Mouse (Mus musculus) right cerebral cortex, postnatal 36 days (tissue): ENCODE results near the gene Gm5346.
"Not testable (repeated sequence)": the region's sequence is repeated elsewhere in the genome, so short reads cannot be mapped to it uniquely, and the experiment has no call there.

Experiments used
- DNase-seq, 2 experiments: peaks; one replicate each; pipeline ENCODE4 v3.0.0; 2022; ENCODE audit warnings: low spot score in 2 of 2, mixed read lengths in 1 of 2

Gene Gm5346

DNA sequence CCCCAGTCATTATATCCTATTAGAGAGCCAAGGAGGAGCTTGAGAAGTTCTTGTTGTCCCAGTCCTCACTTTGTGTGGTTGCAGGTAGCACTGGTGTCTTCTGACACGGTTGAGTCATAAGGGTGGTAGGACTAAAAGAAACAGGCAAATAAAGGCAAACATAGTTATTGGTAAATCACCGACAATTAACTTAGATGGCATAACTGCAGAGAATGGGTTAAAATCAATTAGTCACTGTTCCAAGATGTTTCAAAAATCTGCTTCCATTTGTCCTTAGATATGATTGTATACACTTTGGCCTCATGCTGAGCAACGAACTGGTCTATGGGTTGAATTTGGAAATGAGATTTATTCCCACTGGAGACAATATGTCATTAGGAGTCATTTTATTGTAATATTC is at the start of gene Gm5346:
Gene Gm5346 (minus strand): TSS at position 101 of the 400 bp plus-strand sequence.
- no peak for DNase-seq

DNA sequence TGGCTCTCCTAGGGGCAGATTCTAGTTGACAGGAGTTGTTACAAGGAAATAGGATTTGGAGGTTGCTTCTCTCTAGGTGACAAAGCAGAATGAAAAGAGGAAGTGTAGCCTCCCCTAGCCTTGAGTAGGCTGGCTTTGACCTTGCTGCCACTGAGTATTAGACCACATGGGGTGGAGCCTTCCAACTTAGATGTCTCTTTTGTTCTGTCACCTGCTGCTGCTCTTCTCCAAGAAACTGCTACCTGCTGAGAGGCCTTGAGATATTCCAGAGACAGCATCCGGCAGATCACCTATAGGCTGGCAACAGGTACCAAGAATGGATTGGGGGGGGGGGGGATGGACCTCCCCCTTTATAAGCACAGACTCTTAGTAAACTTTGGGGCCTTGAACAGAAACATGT is 11.0 kb downstream of the Gm5346 start:
- DNase-seq, result no peak

DNA sequence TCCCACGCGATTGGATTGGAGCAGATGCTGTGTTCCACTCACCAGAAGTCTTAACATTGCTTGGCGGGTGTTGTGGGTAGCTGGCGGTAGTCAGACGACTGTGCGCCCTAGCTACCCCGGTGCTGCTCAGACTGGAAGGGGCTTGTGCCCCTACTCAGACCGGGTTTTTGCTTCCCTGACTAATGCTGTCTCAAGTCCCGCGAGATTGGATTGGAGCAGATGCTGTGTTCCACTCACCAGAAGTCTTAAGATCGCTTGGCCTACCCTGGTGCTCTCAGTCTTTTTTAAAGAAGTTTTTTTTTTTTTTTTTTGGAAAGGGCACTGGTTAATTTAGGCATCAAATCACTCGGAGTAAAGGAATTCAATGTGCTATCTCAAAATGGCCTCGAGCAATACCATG is 23.4 kb downstream of the Gm5346 start:
- DNase-seq, result not testable (repeated sequence)

DNA sequence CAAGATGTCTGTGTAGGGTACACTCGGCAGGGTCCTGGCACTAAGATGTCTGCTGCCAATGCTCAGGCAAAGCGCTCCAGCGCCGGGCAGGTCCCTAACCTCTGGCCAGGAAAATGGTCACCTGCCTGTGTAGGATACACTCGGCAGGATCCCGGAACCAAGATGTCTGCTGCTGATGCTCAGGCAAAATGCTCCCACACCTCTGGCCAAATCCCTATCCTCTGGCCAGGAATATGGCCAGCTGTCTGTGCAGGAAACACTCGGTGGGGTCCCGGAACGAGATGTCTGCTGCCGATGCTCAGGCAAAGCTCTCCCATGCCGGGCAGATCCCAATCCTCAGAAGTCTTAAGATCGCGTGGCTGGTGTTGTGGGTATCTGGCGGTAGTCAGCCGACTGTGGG is 23.9 kb downstream of the Gm5346 start:
- not testable (repeated sequence) for DNase-seq

DNA sequence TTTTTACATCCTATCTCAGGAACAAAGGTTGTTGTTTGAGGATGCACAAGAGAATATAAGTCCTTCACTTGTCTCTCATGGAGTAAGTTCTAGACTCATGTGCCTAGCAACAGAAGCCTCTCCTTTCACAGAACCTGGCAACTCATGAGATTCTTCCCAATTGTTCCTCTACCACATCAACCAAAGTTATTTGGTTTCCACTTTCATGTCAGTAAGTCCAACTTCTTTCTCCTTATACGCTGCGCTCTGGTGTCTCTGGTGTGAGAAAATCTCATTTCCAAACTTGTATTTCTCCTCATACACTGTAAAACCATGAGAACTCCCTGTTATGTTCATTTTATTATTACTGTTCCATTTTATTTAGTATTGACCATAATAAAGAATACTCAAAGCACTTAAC is 50.5 kb downstream of the Gm5346 start, which contains the start of gene Adam26a:
Gene Adam26a (minus strand): TSS at position 101 of the 400 bp plus-strand sequence.
- not testable (repeated sequence) for DNase-seq
